Mouse (Mus musculus): Measurements from ENCODE around the gene Olfr970.
"Not testable (repeated sequence)": the region's sequence is repeated elsewhere in the genome, so short reads cannot be mapped to it uniquely, and the experiment has no call there.

Olfr970 gene

DNA sequence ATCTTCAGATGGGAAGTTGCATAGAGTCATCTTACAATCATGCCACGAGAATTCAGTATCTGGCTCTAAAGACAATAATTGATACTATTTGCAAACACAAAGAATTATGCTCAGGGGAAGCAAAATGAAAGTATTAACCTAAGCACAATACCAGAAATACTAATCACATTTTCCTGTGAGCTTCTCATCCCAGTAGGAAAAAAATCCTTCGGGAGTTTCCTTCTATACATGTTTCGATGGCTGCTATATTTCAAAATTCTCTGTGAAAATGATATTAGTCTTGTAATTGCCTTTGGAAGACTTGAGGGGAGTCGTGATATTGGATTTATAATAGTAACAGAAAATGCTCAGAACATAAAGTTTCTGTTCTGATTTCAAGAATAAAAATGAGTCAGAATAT, at the start of gene Olfr970:
Olfr970 (plus strand) TSS at position 301 of the 400 bp plus-strand sequence.
- in situ Hi-C loops (cut with MboI, MseI), result no loop called here

DNA sequence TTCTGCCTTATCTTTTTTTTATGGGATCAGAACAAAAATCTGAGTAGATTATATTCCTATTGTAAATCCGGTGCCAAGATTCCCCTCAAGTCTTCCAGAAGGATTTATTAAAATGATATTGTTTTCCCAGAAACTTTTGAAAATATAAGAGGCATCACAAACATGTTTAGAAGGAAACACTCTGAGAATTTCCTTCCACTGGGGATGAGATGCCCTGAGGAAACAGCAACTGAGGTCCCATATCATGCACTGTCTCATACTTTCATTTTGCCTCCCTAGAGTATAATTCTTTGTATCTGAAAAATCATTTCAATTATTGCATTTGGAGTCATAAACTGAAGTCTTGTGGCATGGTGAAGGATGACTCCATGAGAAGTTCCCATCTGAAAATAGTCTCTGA, 25.5 kb upstream of the Olfr970 start, which contains the start of gene Olfr968:
Olfr968 (minus strand) TSS at position 101 of the 400 bp plus-strand sequence.
- in situ Hi-C loops (cut with MboI, MseI), result no loop called here

DNA sequence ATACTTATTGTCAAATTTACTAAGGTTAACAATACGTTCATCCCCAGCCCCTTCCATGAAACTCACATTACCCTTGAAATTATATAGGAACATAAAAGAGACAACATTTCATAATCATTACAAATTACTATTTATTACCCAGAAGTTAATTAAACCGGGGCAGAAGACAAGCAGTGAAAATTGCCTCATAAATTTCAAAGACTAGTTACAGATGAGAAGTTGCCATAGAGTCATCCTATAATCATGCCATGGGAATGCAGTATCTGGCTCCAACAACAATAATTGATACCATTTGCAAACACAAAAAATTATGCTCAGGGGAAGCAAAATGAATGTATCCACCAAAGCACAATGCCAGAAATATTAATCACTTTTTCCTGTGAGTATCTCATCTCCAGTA, 18.1 kb upstream of the Olfr970 start, which contains the start of gene Olfr969:
Olfr969 (plus strand) TSS at position 388 of the 400 bp plus-strand sequence.
- in situ Hi-C loops (cut with MboI, MseI), result no loop called here

DNA sequence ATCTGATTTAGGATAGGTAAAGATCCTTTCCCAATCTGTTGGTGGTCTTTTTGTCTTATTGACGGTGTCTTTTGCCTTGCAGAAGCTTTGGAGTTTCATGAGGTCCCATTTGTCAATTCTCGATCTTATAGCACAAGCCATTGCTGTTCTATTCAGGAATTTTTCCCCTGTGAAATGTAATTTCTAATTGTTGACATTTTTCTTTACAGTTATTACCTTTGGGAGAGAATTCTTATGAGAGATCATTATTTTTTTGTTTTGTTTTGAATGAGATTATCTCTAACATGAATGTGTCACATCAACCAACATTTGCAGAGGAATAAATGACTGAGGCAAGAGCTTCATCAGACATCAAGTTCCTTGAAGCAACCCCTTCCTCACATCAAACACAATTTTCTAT, 27.9 kb downstream of the Olfr970 start, which contains the start of gene Olfr971:
Olfr971 (plus strand) TSS at position 301 of the 400 bp plus-strand sequence.
- in situ Hi-C loops (cut with MboI, MseI), result not testable (repeated sequence)

DNA sequence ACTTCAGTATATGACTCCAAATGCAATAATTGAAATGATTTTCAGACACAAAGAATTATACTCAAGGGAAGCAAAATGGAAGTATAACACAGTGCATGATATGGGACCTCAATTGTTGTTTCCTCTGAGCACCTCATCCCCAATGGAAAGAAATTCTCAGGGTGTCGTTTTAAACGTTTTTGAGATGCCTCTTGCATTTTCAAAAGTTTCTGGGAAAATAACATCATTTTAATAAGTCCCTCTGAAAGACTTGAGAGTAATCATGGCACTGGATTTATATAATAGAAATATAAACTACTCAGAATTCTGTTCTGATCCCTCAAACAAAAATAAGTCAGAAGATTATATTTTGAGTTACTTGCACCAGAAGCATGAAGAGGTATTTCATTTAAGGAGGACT, 57.5 kb downstream of the Olfr970 start, which contains the start of gene Olfr972:
Olfr972 (plus strand) TSS at position 301 of the 400 bp plus-strand sequence.
- in situ Hi-C loops (cut with MboI, MseI), result no loop called here
